Mouse (Mus musculus): ENCODE measurements at regions not wholly inside any gene's neighbourhood (a gene's known extent, or its start where the extent isn't known, plus 50 kb on each side); places are given as distances from the start of the nearest gene placed in this dataset.

DNA sequence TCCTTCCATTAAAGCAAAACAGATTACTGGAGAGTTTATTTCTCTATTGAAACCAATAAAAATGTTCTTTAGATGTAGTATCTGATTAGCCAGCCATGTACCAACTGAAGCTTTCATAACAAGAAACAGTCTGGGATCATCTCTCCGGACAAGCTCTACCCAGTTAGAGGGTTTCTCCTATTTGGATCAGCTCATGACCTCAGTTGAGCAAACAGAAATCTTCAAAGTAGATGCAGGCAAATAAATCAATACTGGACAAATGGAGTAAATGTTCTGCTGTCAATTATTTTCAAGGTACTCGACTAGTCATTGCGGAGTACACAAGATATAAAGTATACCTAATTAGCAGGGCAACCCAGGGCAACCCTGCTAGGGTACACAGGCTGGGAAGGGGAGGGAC lies 67.4 kb downstream of the Avpr1a start:
- no peak overlapping the region for H3K27ac ChIP-seq (ENCODE audit: low read length)
- H3K4me2 ChIP-seq (ENCODE audit: low read depth, low read length) = no peak overlapping the region
- 78% methylated on average over 3 of the region's 3 CpGs for WGBS
- H3K27me3 ChIP-seq (ENCODE audit: control insufficient read depth, insufficient read depth, low read depth, low read length) = no peaks in the 10 kb centered on the region
- no peaks in the 10 kb centered on the region for H3K4me1 ChIP-seq (replicated peaks; ENCODE audit: control insufficient read depth, insufficient read depth, low read length)
- H3K9me3 ChIP-seq (ENCODE audit: control insufficient read depth, low read length) = peaks cover 4% of the 10 kb centered on the region; the same call in 1 of the 2 replicates
- no peak overlapping the region for H3K4me3 ChIP-seq (ENCODE audit: low read length)
- H3K36me3 ChIP-seq (ENCODE audit: control insufficient read depth, insufficient read depth, low read length) = no peaks in the 10 kb centered on the region
- H3K9ac ChIP-seq (ENCODE audit: low read length) = no peak overlapping the region
- no peak for ATAC-seq (ENCODE audit: low read depth)

DNA sequence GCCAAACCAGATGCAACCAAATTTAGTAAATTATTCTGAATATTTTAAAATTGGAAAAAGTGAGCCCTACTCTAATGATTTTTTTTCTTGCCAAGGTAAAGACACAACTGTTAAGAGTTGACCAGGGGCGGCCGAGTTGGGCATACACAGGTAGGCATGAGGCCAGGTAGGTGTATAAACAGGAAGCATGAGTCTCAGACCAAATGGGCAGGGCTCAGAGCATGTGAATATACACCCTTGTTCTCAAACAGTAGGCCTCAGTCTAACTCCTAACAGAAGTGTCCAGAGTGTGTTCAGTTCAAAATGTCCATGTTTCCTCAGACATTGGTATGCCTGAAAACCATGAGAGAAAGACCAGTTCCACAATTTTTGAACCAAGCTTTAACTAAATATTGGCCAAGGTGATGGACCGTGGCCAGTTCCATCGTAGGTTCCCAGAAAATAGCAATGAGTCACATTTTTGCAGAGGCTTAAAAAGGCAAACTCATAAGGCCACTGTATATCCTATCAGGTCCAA lies 71.0 kb downstream of the Avpr1a start:
- Histone ChIP-seq H3K27ac (ENCODE audit: low read length) (no peak overlapping the region), H3K27me3 (ENCODE audit: control insufficient read depth, insufficient read depth, low read depth, low read length) (no peaks in the 10 kb centered on the region), H3K4me2 (ENCODE audit: low read depth, low read length) (no peak overlapping the region), H3K9ac (ENCODE audit: low read length) (no peak overlapping the region), H3K4me3 (ENCODE audit: low read length) (no peak overlapping the region), H3K4me1 (replicated peaks; ENCODE audit: control insufficient read depth, insufficient read depth, low read length) (no peaks in the 10 kb centered on the region; the same call in 1 of the 2 replicates), H3K36me3 (ENCODE audit: control insufficient read depth, insufficient read depth, low read length) (no peaks in the 10 kb centered on the region), H3K9me3 (ENCODE audit: control insufficient read depth, low read length) (no peaks in the 10 kb centered on the region)
- 88% methylated on average over 4 of the region's 4 CpGs for WGBS
- no peak for ATAC-seq (ENCODE audit: low read depth)

DNA sequence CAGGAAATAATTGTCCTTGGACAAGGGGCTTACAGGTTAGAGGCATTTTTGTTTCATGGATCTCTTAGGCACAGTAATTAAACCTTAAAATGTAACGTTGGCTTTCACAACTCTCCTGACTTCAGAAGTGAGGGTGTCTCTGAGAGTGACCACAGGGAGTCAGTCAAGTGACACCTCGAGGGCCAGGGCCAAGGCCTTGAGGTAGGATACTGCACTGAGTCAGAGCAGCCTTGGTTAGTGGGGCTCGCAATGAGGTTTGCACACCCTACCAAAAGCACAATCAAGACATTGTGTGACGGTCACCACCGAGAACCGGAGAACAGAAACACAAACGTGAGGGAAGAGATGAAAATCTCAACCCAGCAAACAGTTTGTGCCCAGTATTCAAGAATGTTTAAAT lies 71.7 kb downstream of the Avpr1a start:
- no peaks in the 10 kb centered on the region; the same call in 1 of the 2 replicates for H3K4me1 ChIP-seq (replicated peaks; ENCODE audit: control insufficient read depth, insufficient read depth, low read length)
- H3K4me3 ChIP-seq (ENCODE audit: low read length) = no peak overlapping the region
- ATAC-seq (ENCODE audit: low read depth) = no peak
- H3K36me3 ChIP-seq (ENCODE audit: control insufficient read depth, insufficient read depth, low read length) = no peaks in the 10 kb centered on the region
- WGBS = 83% methylated on average over 7 of the region's 7 CpGs
- H3K27me3 ChIP-seq (ENCODE audit: control insufficient read depth, insufficient read depth, low read depth, low read length) = no peaks in the 10 kb centered on the region
- no peak overlapping the region for H3K4me2 ChIP-seq (ENCODE audit: low read depth, low read length)
- no peak overlapping the region for H3K9ac ChIP-seq (ENCODE audit: low read length)
- no peaks in the 10 kb centered on the region for H3K9me3 ChIP-seq (ENCODE audit: control insufficient read depth, low read length)
- H3K27ac ChIP-seq (ENCODE audit: low read length) = no peak overlapping the region

DNA sequence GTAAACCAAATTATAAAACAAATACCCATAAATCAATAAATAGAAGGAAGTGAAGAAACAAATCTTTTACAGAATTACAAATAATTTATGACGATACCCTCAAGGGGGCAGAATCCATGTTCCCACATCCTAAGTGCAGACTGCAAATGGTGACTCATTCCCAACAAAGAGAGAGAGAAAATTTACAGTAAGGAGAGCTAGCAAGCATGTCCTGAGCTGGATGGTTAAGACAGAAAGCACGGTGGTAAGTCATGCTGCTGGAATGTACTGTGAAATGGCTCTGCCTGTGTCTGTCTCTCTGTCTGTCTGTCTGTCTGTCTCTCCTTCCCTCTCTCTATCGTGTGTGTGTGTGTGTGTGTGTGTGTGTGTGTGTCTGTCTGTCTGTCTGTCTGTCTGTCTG lies 74.3 kb downstream of the Avpr1a start:
- no peaks in the 10 kb centered on the region for H3K36me3 ChIP-seq (ENCODE audit: control insufficient read depth, insufficient read depth, low read length)
- H3K4me2 ChIP-seq (ENCODE audit: low read depth, low read length) = no peak overlapping the region
- no peak overlapping the region for H3K4me3 ChIP-seq (ENCODE audit: low read length)
- H3K27me3 ChIP-seq (ENCODE audit: control insufficient read depth, insufficient read depth, low read depth, low read length) = no peaks in the 10 kb centered on the region
- no peak for ATAC-seq (ENCODE audit: low read depth)
- H3K4me1 ChIP-seq (replicated peaks; ENCODE audit: control insufficient read depth, insufficient read depth, low read length) = no peaks in the 10 kb centered on the region; the same call in 1 of the 2 replicates
- H3K27ac ChIP-seq (ENCODE audit: low read length) = no peak overlapping the region
- H3K9me3 ChIP-seq (ENCODE audit: control insufficient read depth, low read length) = no peaks in the 10 kb centered on the region
- WGBS = 76% methylated on average over 3 of the region's 3 CpGs
- H3K9ac ChIP-seq (ENCODE audit: low read length) = no peak overlapping the region

DNA sequence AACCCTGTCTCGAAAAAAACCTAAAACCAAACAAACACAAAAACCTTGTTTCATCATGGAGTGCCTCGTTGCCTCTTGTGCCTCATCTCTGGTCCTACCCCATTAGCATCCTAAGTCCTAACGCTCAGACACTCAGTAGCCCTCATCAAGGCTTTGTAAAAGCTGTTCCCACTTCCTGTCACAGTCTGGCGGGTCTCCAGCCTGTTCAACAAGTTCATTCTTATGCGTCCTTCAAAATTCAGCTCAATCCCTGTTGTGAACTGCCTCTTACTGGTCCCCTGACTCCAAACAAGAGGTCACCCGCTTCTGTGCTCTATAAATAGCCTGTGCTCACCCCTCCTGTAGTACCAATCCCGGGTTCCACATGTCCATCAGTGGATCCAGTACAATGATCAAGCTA lies 77.1 kb downstream of the Avpr1a start:
- Histone ChIP-seq H3K9ac (ENCODE audit: low read length) (no peak overlapping the region), H3K4me1 (replicated peaks; ENCODE audit: control insufficient read depth, insufficient read depth, low read length) (peaks cover 3% of the 10 kb centered on the region; the same call in 1 of the 2 replicates), H3K36me3 (ENCODE audit: control insufficient read depth, insufficient read depth, low read length) (no peaks in the 10 kb centered on the region), H3K27me3 (ENCODE audit: control insufficient read depth, insufficient read depth, low read depth, low read length) (no peaks in the 10 kb centered on the region), H3K4me3 (ENCODE audit: low read length) (no peak overlapping the region), H3K27ac (ENCODE audit: low read length) (no peak overlapping the region), H3K9me3 (ENCODE audit: control insufficient read depth, low read length) (no peaks in the 10 kb centered on the region), H3K4me2 (ENCODE audit: low read depth, low read length) (no peak overlapping the region)
- ATAC-seq (ENCODE audit: low read depth) = no peak
- 65% methylated on average over 7 of the region's 7 CpGs for WGBS

DNA sequence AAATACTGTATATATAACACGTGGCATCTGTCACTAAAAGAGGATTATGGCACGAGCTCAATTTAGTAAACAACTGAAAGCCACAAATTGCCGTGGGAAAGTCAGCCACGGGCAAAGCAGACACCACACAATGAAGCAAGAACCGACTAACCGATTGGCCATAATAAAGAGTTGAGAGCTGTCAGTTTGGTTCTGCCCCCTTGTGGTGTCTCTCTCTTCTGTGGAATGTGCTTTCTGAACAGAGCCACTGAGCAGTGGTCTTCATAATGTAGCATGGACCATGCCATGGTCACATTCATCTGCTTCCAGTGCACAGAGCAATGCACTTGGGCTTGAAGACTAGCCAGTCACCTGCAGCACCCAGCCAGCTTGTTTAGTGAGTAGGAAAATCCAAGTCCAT lies 77.5 kb downstream of the Avpr1a start:
- ATAC-seq (ENCODE audit: low read depth) = no peak

DNA sequence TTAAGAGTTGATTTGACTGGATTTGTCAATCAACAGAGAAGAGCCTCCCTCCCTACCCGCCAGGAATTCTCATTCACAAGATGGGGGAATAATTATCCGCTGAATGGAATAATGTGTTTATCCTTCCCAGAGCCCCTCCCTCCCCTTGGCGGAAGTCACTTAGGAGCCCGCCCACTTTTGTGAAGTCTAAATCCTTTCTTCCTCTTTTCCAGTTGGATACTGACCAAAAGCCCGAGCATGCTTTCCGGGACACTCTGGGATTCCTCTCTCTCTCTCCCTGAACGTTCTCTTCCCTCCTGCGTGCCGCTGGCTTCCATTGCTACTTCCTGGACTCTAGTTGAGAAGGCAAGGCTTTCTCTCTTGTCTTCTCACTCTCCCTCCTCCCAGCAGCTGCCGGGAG lies 79.9 kb downstream of the Avpr1a start:
- H3K4me2 ChIP-seq (ENCODE audit: low read depth, low read length) = no peak overlapping the region
- H3K27ac ChIP-seq (ENCODE audit: low read length) = no peak overlapping the region
- no peaks in the 10 kb centered on the region for H3K27me3 ChIP-seq (ENCODE audit: control insufficient read depth, insufficient read depth, low read depth, low read length)
- no peaks in the 10 kb centered on the region for H3K36me3 ChIP-seq (ENCODE audit: control insufficient read depth, insufficient read depth, low read length)
- no peak overlapping the region for H3K4me3 ChIP-seq (ENCODE audit: low read length)
- WGBS = 74% methylated on average over 10 of the region's 10 CpGs
- ATAC-seq (ENCODE audit: low read depth) = no peak
- no peak overlapping the region for H3K9ac ChIP-seq (ENCODE audit: low read length)
- peaks cover 3% of the 10 kb centered on the region; the same call in 1 of the 2 replicates for H3K4me1 ChIP-seq (replicated peaks; ENCODE audit: control insufficient read depth, insufficient read depth, low read length)
- no peaks in the 10 kb centered on the region for H3K9me3 ChIP-seq (ENCODE audit: control insufficient read depth, low read length)

More for the DNA sequence above, 77.5 kb downstream of the Avpr1a start:
- no peak overlapping the region for H3K4me2 ChIP-seq (ENCODE audit: low read depth, low read length)
- H3K4me1 ChIP-seq (replicated peaks; ENCODE audit: control insufficient read depth, insufficient read depth, low read length) = peaks cover 3% of the 10 kb centered on the region; the same call in 1 of the 2 replicates
- no peak overlapping the region for H3K27ac ChIP-seq (ENCODE audit: low read length)
- H3K9ac ChIP-seq (ENCODE audit: low read length) = no peak overlapping the region
- no peaks in the 10 kb centered on the region for H3K27me3 ChIP-seq (ENCODE audit: control insufficient read depth, insufficient read depth, low read depth, low read length)
- 70% methylated on average over 6 of the region's 6 CpGs for WGBS
- H3K4me3 ChIP-seq (ENCODE audit: low read length) = no peak overlapping the region
- no peaks in the 10 kb centered on the region for H3K36me3 ChIP-seq (ENCODE audit: control insufficient read depth, insufficient read depth, low read length)
- no peaks in the 10 kb centered on the region for H3K9me3 ChIP-seq (ENCODE audit: control insufficient read depth, low read length)

DNA sequence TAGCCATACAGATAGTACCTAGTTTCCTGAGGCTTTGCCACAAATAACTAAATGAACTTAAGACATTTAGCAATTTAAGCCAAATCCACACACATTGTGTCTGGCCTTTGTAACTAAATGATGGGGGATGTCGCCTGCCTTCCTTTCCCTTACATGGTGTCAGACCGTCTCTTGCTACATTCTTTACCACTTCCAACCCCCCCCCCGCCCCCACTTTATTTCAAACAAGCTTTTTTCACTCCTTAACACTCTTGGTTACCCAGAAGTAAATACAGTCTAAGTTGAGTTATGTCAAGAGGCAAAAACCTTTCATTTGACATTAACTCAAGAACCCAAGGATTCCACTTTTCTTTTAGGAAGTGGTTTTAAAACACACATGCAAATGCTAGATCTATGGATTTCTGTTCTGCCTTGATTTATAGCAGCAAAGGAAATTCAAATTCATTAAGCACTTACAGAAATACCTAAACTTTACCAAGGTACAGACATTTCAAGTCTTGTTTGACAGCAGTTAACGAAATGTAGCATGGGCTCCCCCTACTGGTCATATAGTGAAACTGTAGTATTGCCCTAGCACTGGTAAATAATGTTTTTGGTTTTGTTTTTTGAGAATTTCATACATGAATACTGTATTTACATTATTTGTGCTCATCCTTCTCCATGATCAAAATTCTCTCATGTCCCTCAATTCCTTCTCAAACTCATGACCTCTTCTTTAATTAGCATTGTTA lies 80.8 kb downstream of the Avpr1a start:
- H3K9me3 ChIP-seq (ENCODE audit: control insufficient read depth, low read length) = no peaks in the 10 kb centered on the region
- H3K27ac ChIP-seq (ENCODE audit: low read length) = no peak overlapping the region
- no peak overlapping the region for H3K9ac ChIP-seq (ENCODE audit: low read length)
- H3K4me3 ChIP-seq (ENCODE audit: low read length) = no peak overlapping the region
- WGBS = 18% methylated on average over 4 of the region's 4 CpGs
- no peaks in the 10 kb centered on the region for H3K36me3 ChIP-seq (ENCODE audit: control insufficient read depth, insufficient read depth, low read length)
- no peak; the same call in 1 of the 2 replicates for ATAC-seq (ENCODE audit: low read depth)
- H3K4me1 ChIP-seq (replicated peaks; ENCODE audit: control insufficient read depth, insufficient read depth, low read length) = peaks cover 3% of the 10 kb centered on the region; the same call in 1 of the 2 replicates
- no peaks in the 10 kb centered on the region for H3K27me3 ChIP-seq (ENCODE audit: control insufficient read depth, insufficient read depth, low read depth, low read length)
- H3K4me2 ChIP-seq (ENCODE audit: low read depth, low read length) = no peak overlapping the region

DNA sequence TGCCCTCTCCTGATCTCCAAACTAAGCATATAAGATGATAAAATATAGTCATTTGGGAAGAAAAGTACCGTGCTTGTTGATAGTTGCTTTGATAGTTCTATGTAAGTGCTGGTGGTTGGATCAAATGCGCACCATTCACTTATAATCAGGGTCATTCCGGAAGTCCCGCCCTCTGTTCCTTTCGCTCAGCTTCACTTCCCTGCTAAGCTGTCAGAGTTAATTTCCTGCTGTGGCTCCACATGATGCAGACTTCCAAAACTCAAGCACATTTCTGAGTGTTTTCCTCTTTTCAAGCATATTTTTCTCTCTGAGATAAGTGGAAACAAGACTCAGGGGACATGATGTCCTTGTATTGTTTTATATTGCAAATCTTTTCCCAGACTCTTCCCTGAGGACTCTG lies 86.4 kb downstream of the Avpr1a start:
- H3K4me3 ChIP-seq (ENCODE audit: low read length) = no peak overlapping the region

More for the DNA sequence above, 86.4 kb downstream of the Avpr1a start:
- H3K27me3 ChIP-seq (ENCODE audit: control insufficient read depth, insufficient read depth, low read depth, low read length) = no peaks in the 10 kb centered on the region
- WGBS = 82% methylated on average over 5 of the region's 5 CpGs
- H3K36me3 ChIP-seq (ENCODE audit: control insufficient read depth, insufficient read depth, low read length) = no peaks in the 10 kb centered on the region
- no peaks in the 10 kb centered on the region for H3K9me3 ChIP-seq (ENCODE audit: control insufficient read depth, low read length)
- no peak overlapping the region for H3K9ac ChIP-seq (ENCODE audit: low read length)
- H3K4me2 ChIP-seq (ENCODE audit: low read depth, low read length) = no peak overlapping the region
- no peaks in the 10 kb centered on the region for H3K4me1 ChIP-seq (replicated peaks; ENCODE audit: control insufficient read depth, insufficient read depth, low read length)
- H3K27ac ChIP-seq (ENCODE audit: low read length) = no peak overlapping the region
- no peak for ATAC-seq (ENCODE audit: low read depth)
